Mouse (Mus musculus) kidney, adult 2 months (tissue): Measurements from ENCODE around the gene Armc12.
"Not testable (repeated sequence)": the region's sequence is repeated elsewhere in the genome, so short reads cannot be mapped to it uniquely, and the experiment has no call there.

Experiments
- CTCF ChIP-seq: fragments of 200-500 bp; conservative IDR thresholded peaks from 2 replicates; pipeline ENCODE4 v1.5.1; 2011; ENCODE audit warnings: low read depth, mild to moderate bottlenecking, control low read depth, low read length, moderate library complexity, mixed read lengths; ENCODE audit not compliant: insufficient read depth, insufficient read length
- POLR2A ChIP-seq: fragments of 200-500 bp; IDR thresholded peaks from one replicate; pipeline ENCODE4 v1.6.1; 2011; ENCODE audit warnings: low read depth, low read length, control low read depth

DNA sequence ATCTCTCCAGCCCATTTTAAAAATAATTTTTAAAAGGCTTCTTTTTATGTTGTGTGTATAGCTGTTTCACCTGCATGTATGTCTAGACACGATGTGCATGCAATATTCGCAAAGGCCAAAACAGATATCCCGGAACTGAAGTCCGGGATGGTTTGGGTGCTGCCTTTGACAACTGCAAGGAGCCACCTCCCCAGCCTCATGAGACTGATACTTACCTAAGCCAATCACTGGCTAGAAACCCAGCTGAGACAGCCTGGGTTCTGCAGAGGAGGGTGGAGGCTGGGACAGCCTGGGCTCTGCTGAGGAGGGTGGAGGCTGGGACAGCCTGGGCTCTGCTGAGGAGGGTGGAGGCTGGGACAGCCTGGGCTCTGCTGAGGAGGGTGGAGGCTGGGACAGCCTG lies 23.4 kb downstream of the Armc12 start:
- TF ChIP-seq CTCF, POLR2A: not testable (repeated sequence)
